Mouse (Mus musculus): ENCODE measurements at regions not wholly inside any gene's neighbourhood (a gene's known extent, or its start where the extent isn't known, plus 50 kb on each side); places are given as distances from the start of the nearest gene placed in this dataset.

DNA sequence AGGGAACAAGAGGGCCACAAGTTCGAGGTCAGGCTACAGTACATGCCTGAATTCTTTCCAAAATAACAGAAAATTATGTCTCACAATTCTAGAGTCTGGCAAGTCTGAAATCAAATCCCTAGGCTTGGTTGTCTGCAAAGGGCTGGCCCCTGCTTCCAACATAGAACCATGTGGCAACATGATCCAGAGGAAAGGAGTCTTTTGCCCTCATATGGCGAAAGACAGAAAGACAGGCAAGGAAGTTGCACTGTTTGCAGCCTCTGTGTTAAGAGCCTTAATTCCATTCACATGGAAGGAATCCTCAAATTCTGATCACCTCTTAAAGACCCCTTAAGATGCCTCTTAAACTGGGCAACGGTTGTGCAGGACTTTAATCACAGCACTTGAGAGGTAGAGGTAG lies 123.7 kb upstream of the Actbl2 start:
- H3K4me1 ChIP-seq (ENCODE audit: insufficient read depth, low read depth, low read length), result no peaks in the 10 kb centered on the region
- no peak overlapping the region for H3K4me3 ChIP-seq (ENCODE audit: low read depth, low read length)
- TF ChIP-seq GATA1 (IDR thresholded peaks at IDR 0.05; ENCODE audit: borderline replicate concordance, low read length) (no peak), GATA2 (IDR thresholded peaks at IDR 0.05; ENCODE audit: borderline replicate concordance, low read depth, low read length) (no peak), POLR2AphosphoS5 (IDR thresholded peaks at IDR 0.05; ENCODE audit: insufficient replicate concordance, low read depth, low read length) (no peak), CTCF (IDR thresholded peaks at IDR 0.05; ENCODE audit: low read depth, low read length) (no peak), TAL1 (conservative IDR thresholded peaks at IDR 0.05; ENCODE audit: low read depth, low read length) (no peak)
- DNase-seq (ENCODE audit: low spot score) (no peak), ATAC-seq (ENCODE audit: extremely low read depth, insufficient number of reproducible peaks, low FRiP score, poor library complexity, severe bottlenecking) (no peak)
- no peaks in the 10 kb centered on the region for H3K27me3 ChIP-seq (ENCODE audit: insufficient read depth, low read length)
- H3K36me3 ChIP-seq (replicated peaks), result no peaks in the 10 kb centered on the region
- no peaks in the 10 kb centered on the region for H3K9me3 ChIP-seq (replicated peaks)

DNA sequence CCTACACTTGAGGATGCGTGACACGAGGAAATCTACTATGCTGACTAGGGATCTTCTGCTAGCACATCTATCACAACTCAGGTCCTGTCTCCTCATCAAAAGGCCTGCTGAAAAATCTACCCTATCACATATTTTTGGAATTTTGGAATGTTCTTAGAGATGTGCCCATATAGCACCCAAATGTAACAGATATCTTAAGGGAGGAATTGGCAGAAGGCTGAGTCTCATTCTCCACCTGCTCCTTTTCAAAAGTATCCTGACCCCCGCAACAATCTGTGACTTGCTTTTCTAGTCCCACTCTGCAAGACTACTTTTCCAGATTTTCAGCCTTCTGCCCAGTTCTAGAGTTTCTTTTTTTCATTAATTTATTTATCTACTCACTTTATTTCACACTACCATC lies 118.4 kb upstream of the Actbl2 start:
- no peaks in the 10 kb centered on the region for H3K36me3 ChIP-seq (replicated peaks)
- no peaks in the 10 kb centered on the region for H3K4me1 ChIP-seq (ENCODE audit: insufficient read depth, low read depth, low read length)
- H3K4me3 ChIP-seq (ENCODE audit: low read depth, low read length), result no peak overlapping the region
- no peak for ATAC-seq (ENCODE audit: extremely low read depth, insufficient number of reproducible peaks, low FRiP score, poor library complexity, severe bottlenecking)
- no peak for TF ChIP-seq GATA2 (IDR thresholded peaks at IDR 0.05; ENCODE audit: borderline replicate concordance, low read depth, low read length)
- TF ChIP-seq POLR2AphosphoS5 (IDR thresholded peaks at IDR 0.05; ENCODE audit: insufficient replicate concordance, low read depth, low read length), result no peak
- H3K27me3 ChIP-seq (ENCODE audit: insufficient read depth, low read length), result no peaks in the 10 kb centered on the region
- H3K9me3 ChIP-seq (replicated peaks), result no peaks in the 10 kb centered on the region
- no peak for DNase-seq (ENCODE audit: low spot score)

- ATAC-seq (ENCODE audit: extremely low read depth, insufficient number of reproducible peaks, low FRiP score, poor library complexity, severe bottlenecking), result no peak
- Histone ChIP-seq H3K27me3 (ENCODE audit: insufficient read depth, low read length) (no peaks in the 10 kb centered on the region), H3K36me3 (replicated peaks) (no peaks in the 10 kb centered on the region), H3K9me3 (replicated peaks) (no peaks in the 10 kb centered on the region), H3K4me1 (ENCODE audit: insufficient read depth, low read depth, low read length) (no peaks in the 10 kb centered on the region), H3K4me3 (ENCODE audit: low read depth, low read length) (no peak overlapping the region)
- TF ChIP-seq GATA1 (IDR thresholded peaks at IDR 0.05; ENCODE audit: borderline replicate concordance, low read length) (no peak), CTCF (IDR thresholded peaks at IDR 0.05; ENCODE audit: low read depth, low read length) (no peak), TAL1 (conservative IDR thresholded peaks at IDR 0.05; ENCODE audit: low read depth, low read length) (no peak), GATA2 (IDR thresholded peaks at IDR 0.05; ENCODE audit: borderline replicate concordance, low read depth, low read length) (no peak), POLR2AphosphoS5 (IDR thresholded peaks at IDR 0.05; ENCODE audit: insufficient replicate concordance, low read depth, low read length) (no peak)
- no peak for DNase-seq (ENCODE audit: low spot score)
Measured at GRCm38 (mm10) chr13:111142757-111143420, 111.9 kb upstream of the Actbl2 start.

GRCm38 (mm10) chr13:111144721-111145120 lies 110.1 kb upstream of the Actbl2 start:
- H3K4me3 ChIP-seq (ENCODE audit: low read depth, low read length), result no peak overlapping the region
- DNase-seq (ENCODE audit: low spot score), result no peak
- TF ChIP-seq TAL1 (conservative IDR thresholded peaks at IDR 0.05; ENCODE audit: low read depth, low read length) (no peak), CTCF (IDR thresholded peaks at IDR 0.05; ENCODE audit: low read depth, low read length) (no peak), GATA2 (IDR thresholded peaks at IDR 0.05; ENCODE audit: borderline replicate concordance, low read depth, low read length) (no peak), GATA1 (IDR thresholded peaks at IDR 0.05; ENCODE audit: borderline replicate concordance, low read length) (no peak), POLR2AphosphoS5 (IDR thresholded peaks at IDR 0.05; ENCODE audit: insufficient replicate concordance, low read depth, low read length) (no peak)
- ATAC-seq (ENCODE audit: extremely low read depth, insufficient number of reproducible peaks, low FRiP score, poor library complexity, severe bottlenecking), result no peak
- no peaks in the 10 kb centered on the region for H3K27me3 ChIP-seq (ENCODE audit: insufficient read depth, low read length)
- H3K4me1 ChIP-seq (ENCODE audit: insufficient read depth, low read depth, low read length), result no peaks in the 10 kb centered on the region
- no peaks in the 10 kb centered on the region for H3K9me3 ChIP-seq (replicated peaks)
- no peaks in the 10 kb centered on the region for H3K36me3 ChIP-seq (replicated peaks)

GRCm38 (mm10) chr13:111157921-111158638 lies 96.7 kb upstream of the Actbl2 start:
- no peak for ATAC-seq (ENCODE audit: extremely low read depth, insufficient number of reproducible peaks, low FRiP score, poor library complexity, severe bottlenecking)
- H3K4me1 ChIP-seq (ENCODE audit: insufficient read depth, low read depth, low read length), result no peaks in the 10 kb centered on the region
- no peak for TF ChIP-seq GATA2 (IDR thresholded peaks at IDR 0.05; ENCODE audit: borderline replicate concordance, low read depth, low read length)
- no peaks in the 10 kb centered on the region for H3K27me3 ChIP-seq (ENCODE audit: insufficient read depth, low read length)
- H3K4me3 ChIP-seq (ENCODE audit: low read depth, low read length), result no peak overlapping the region
- H3K36me3 ChIP-seq (replicated peaks), result no peaks in the 10 kb centered on the region
- DNase-seq (ENCODE audit: low spot score), result no peak
- H3K9me3 ChIP-seq (replicated peaks), result no peaks in the 10 kb centered on the region

DNA sequence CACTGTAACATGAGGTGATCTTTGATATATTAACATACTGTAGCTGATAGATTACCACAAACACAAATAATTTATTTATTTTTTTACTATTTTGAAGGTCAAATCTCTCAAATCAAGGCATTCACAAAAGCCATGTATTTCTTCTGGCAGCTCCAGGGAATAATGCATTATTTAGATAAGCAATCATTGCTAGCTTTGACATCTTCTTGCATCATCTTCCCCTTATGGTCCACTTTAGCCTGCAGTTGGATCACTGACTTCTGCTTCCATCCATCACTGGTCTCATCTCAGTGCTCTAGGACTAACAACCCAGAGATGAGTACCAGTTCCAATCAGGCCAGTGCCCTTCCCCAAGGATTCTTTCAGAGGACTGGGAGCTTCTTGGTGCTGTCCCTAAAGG lies 95.3 kb upstream of the Actbl2 start:
- TF ChIP-seq CTCF (IDR thresholded peaks at IDR 0.05; ENCODE audit: low read depth, low read length) (no peak), GATA2 (IDR thresholded peaks at IDR 0.05; ENCODE audit: borderline replicate concordance, low read depth, low read length) (no peak), TAL1 (conservative IDR thresholded peaks at IDR 0.05; ENCODE audit: low read depth, low read length) (no peak), POLR2AphosphoS5 (IDR thresholded peaks at IDR 0.05; ENCODE audit: insufficient replicate concordance, low read depth, low read length) (no peak), GATA1 (IDR thresholded peaks at IDR 0.05; ENCODE audit: borderline replicate concordance, low read length) (no peak)

More for the DNA sequence above, 95.3 kb upstream of the Actbl2 start:
- Histone ChIP-seq H3K36me3 (replicated peaks) (no peaks in the 10 kb centered on the region), H3K4me1 (ENCODE audit: insufficient read depth, low read depth, low read length) (no peaks in the 10 kb centered on the region), H3K9me3 (replicated peaks) (no peaks in the 10 kb centered on the region), H3K4me3 (ENCODE audit: low read depth, low read length) (no peak overlapping the region), H3K27me3 (ENCODE audit: insufficient read depth, low read length) (no peaks in the 10 kb centered on the region)
- DNase-seq (ENCODE audit: low spot score) (no peak), ATAC-seq (ENCODE audit: extremely low read depth, insufficient number of reproducible peaks, low FRiP score, poor library complexity, severe bottlenecking) (no peak)

All from G1E (cell line).